Mouse (Mus musculus): ENCODE data around the gene Olfr1394.
"Not testable (repeated sequence)": the region's sequence is repeated elsewhere in the genome, so short reads cannot be mapped to it uniquely, and the experiment has no call there.

The Olfr1394 gene

DNA sequence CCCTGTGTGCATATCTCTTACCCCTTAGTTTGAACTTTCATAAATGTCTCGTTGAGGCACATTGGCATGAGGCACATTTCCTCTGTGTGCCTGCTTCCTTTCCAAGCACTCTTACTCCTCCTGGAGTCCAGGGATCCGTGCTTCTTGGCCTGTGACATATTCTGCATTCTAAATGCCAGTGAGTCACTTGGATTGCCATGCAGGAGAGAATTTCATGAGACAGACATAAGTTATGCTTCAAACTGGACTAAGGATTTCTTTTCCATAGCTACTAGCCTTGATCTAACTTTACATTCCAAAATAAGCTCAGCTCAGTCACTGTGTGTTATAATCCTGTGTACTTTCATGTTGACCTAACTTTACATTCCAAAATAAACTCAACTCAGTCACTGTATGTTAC is 36.9 kb downstream of the Olfr1394 start:
- no peak for DNase-seq

DNA sequence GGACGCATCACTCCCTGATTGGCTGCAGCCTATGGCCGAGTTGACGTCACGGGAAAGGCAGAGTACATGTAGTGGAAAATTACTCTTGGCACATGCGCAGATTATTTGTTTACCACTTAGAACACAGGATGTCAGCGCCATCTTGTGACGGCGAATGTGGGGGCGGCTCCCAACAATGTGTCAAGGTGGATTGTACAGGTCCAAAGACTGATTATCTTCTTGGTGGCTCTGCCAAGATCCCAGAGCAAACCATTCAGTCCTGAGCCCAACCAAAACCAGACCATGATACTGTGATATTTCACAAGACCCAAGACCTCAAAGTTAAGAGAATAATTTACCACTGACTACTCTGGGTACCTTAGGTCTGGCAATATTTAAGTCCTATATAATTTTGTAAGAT is 40.6 kb downstream of the Olfr1394 start:
- DNase-seq = not testable (repeated sequence)

DNA sequence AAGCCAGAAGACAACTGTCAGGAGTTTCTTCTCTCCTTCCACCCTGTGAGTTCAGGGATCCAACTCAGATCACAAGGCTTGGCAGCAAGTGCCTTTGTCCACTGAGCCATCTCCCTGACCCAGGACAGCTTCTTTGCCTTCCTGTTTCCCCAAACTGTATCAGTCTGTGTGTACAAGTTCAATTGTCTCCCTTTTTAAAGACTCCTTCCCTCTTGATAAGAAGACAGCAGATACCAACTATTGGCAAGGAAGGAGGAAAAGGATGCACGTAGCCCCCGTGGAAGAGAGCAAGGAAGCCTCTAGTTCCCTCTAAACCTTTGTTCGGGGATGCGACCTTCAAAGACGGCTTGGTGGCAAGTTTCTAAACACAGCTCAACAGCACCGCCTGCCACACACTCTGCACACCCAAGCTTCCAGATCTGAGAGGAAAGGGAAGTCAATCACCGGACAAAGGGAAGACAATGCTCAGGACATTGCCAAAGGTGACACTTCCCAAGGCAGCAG is 41.7 kb downstream of the Olfr1394 start:
- DNase-seq = peak; percentile 9 to 38

DNA sequence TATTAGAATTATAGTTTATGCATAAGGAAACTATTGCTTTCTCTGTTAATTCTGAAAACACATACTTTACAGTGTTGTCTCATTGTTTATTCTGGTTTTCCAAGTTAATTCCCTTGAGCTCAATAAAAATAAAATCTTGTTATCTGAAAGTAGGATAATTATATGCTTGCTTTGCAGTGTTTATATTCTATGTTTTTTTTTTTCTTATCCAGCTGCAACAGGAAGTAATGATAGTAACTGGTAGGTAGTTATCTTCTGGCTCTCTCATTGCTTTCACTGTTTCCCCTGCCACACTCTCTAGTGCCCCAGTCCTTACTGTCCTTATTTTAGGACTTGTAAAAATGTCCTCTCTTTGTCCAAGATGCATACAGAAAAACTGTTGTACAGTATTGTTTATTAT is 46.5 kb downstream of the Olfr1394 start:
- DNase-seq = no peak

DNA sequence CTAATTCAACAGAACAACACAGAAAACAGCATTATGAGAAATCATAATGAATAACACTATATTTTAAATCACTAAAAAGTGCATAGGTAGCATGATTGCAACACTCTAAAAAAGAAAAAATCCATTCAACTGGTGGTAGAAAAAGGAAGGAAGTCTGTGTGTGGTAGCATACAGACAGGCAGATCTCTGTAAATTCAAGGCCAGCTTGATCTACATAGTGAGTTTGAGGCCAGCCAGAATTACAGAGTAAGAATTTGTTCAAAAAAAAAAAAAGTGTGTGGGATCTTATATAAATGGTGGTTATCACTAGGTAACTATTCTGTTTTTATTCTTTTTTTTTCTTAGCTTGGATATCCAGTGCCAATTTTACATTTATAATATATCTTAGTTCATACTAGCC is 47.0 kb downstream of the Olfr1394 start:
- no peak for DNase-seq

DNA sequence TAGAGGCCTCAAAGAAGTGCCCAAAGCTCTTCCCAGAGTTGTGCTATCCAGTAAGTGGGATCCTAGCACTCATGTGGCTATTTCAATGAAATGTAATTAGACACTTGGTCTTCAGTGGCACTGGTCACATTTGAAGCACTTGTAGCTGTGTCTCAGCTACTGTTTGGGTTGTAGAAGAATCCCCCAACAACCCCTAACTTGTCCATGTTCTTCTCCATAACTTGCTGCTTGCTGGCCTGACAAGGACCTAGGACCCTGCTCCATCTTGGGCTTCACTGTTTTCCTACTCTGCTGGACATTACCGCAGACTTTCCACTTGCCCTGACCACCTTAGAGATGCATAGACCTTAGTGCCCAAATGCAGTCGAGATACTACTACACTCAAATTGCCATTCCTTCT is 47.9 kb downstream of the Olfr1394 start:
- no peak for DNase-seq

DNA sequence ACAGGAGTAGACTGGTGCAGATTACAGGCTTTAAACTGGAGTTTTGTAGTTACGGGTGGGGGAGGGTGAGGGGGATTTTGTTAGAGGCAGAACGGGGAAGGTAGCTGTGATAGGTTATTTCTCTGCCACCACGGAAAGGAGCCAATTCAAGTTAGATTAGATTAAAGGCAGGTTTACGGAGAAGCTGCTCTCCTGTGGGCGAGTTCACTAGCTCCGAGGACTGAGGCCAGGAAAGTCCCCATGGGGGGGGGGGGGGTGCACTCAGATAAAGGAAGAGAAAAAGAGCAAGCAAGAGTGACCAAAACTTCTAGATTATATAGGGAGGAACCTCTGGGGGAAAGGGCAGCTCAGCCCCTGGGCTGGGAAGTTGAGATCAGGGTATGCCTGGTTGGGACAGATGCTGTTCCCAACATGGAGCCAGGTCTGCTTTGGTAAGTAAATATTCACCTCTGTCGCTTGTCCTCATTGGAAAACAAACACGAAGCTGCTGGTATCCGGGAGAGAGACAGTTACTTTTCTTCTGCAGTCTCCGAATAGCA is 48.4 kb downstream of the Olfr1394 start:
- peak in 1 of 2 experiments; percentile 26 for DNase-seq

DNA sequence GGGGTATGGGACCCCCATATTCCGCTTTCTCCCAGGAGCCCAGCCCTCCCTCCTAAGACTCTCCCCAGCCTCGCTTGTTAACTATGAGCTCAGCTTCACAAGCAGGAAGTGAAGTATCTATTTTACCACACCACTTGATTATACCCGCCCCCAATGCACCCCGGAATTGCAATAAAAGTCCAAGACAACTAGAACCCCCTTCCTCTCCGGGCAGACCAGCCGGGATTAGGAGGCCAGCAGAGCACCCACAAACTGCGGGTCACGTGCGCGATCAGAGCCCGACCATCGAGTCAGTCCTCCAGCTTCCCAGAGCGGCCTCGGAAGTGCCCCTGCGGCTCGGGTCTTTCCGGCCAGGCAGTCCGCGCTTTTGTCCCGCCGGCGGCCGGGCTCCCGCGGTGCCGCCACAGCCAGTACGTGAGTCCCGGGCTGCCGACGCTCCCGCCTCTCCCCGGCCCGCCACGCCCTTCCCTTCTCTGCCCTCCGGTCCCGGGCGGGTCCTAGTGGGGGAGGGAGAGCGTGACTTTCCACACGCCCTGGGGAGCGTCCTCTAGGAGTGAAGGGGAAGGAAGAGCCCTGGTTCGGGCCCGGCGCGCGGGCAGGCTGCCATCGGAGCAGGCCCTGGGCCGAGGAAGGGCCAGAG is 49.1 kb downstream of the Olfr1394 start, which contains the start of gene Zfp62:
Gene Zfp62 (plus strand): TSS at position 164 of the 640 bp plus-strand sequence.
- DNase-seq = peak; percentile 81 to 89

DNA sequence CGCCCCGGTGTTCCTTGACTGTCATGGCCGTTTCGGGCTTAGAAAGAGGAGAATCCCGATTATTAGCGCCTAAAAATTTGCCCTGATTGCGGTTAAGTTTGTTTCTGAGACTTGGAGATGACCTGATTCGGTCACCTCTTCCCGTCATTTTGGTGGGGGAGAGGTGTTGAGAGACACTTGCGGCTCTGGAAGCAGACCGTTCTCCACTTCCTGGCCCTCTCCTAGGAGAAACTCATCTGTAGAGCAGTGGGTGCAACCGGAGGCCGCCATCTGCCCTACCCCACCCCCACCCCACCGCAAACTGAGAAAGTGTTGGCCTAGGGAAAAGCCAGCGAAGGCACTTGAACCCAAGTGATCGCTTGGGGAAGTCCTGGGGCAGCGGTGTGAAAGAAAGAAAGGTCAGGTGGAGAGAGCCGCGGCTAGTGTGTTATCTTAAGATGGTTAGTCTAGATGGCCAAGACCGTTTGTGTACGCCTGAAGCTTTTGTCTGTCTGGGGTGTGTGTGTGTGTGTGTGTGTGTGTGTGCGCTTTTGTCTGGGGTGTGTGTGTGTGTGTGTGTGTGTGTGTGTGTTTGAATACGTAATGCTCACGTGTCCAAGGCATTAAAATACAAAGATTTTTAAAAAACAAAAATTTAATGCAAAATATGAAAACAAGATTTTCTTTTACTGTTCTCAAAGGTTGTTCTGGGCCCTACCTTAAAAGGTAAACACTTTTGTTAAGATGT is 49.8 kb downstream of the Olfr1394 start:
- peak in 1 of 2 experiments; percentile 48 for DNase-seq

DNA sequence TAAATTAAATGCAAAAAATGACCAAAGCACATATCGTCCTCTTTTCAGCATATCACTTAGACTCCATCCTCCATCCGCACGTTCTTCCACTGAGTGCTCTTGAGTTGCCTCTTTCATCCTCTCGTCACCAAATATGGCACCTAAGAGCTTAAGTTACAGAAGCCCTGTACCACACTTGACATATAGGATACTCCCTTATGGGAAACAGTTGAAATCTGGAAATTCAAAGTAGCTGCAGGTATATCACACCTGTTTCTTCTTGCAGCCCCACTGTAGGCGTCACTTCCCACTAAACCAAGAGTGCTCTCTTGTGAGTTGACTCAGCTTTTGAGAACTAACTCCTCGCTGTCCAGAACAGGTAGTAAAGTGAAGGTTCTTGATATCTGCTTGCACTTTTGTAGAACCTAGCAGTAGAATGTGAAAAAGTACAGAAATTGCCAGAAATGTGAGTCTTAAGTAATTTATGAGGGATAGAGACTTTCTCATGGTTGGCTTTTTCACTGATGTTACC is 51.0 kb downstream of the Olfr1394 start:
- DNase-seq = no peak

DNA sequence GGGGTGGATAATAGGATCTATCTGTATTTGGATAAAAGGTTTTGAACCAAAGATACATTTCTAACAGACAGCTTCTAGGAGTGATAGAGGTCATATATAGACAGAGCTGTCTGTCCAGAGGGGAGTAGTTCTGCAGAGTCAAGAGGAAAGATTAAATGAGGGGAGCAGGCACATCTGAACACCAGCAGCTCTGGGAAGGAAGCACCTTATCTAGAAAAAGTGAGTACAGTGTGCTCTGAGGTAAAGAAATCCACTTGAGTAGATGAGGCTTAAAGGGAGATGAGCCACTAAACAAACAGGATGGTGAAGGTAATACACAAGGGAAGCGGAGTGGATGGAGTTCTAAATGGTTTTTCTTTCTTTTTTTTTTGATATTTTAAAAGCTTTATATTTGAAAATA is 53.3 kb downstream of the Olfr1394 start:
- no peak for DNase-seq

All from thymus, adult 18-20 months (tissue).